Mouse (Mus musculus): Measurements from ENCODE around the gene Olfr1377. TPM values are rescaled to one million over a fixed set of nuclear protein-coding genes. Genes with fewer than 3 reads are reported as not detected.

Olfr1377 gene
- total RNA-seq, 4 experiments from 2014 or later, result not detected

Other genes with a start within 250 kb of the Olfr1377 start
- 10 to 100 TPM; 43.0 to 51.2 (median 48.0) TPM for gene Zfp354c, start 154.2 kb upstream of the Olfr1377 start, total RNA-seq (2022)
- 1 to 10 TPM; 3.0 to 4.7 (median 3.9) TPM for gene Zfp879, start 140.4 kb upstream of the Olfr1377 start, total RNA-seq (2022)
- not detected for gene Grm6, start 131.3 kb upstream of the Olfr1377 start, total RNA-seq (2022)
- 1 to 10 TPM; 5.4 to 7.4 (median 6.7) TPM for gene Zfp454, start 94.3 kb upstream of the Olfr1377 start, total RNA-seq (2022)
- 10 to 100 TPM; 18.2 to 27.4 (median 20.4) TPM for gene Zfp2, start 65.8 kb upstream of the Olfr1377 start, total RNA-seq (2022)
- 1 to 10 TPM; 5.9 to 7.8 (median 6.6) TPM for gene Zfp354b, start 50.3 kb upstream of the Olfr1377 start, total RNA-seq (2022)
- not detected for gene 4933414I15Rik, start 38.2 kb upstream of the Olfr1377 start, total RNA-seq (2022)
- gene Prop1, start 28.2 kb upstream of the Olfr1377 start, total RNA-seq (2022), result not detected
- not detected for gene Olfr1378, start 15.4 kb upstream of the Olfr1377 start, total RNA-seq (2022)
- not detected for gene Olfr51, start 21.6 kb downstream of the Olfr1377 start, total RNA-seq (2022)
- not detected for gene Olfr54, start 32.3 kb downstream of the Olfr1377 start, total RNA-seq (2022)
- gene Olfr1375, start 66.1 kb downstream of the Olfr1377 start, total RNA-seq (2022), result not detected
- 10 to 100 TPM in 2 of 4 experiments, 1 to 10 TPM in 2; 9.0 to 10.6 (median 10.0) TPM for gene Zfp354a, start 77.3 kb downstream of the Olfr1377 start, total RNA-seq (2022)
- not detected for gene Gm12569, start 238.5 kb downstream of the Olfr1377 start, total RNA-seq (2022)

All from layer of hippocampus, adult 8-10 months (tissue).